Mouse (Mus musculus) embryonic fibroblast, embryonic 13.5 days (primary cell): ENCODE results near the gene Mptx2.

Experiments
- CTCF ChIP-seq: IDR thresholded peaks from 2 replicates; pipeline ENCODE4 v1.5.1; 2011; ENCODE audit warnings: mild to moderate bottlenecking, control low read depth, low read length, moderate library complexity, borderline replicate concordance; ENCODE audit not compliant: insufficient read depth
- POLR2A ChIP-seq: IDR thresholded peaks from 2 replicates; pipeline ENCODE4 v1.6.1; 2011; ENCODE audit warnings: low read depth, mild to moderate bottlenecking, control low read depth, low read length, moderate library complexity

DNA sequence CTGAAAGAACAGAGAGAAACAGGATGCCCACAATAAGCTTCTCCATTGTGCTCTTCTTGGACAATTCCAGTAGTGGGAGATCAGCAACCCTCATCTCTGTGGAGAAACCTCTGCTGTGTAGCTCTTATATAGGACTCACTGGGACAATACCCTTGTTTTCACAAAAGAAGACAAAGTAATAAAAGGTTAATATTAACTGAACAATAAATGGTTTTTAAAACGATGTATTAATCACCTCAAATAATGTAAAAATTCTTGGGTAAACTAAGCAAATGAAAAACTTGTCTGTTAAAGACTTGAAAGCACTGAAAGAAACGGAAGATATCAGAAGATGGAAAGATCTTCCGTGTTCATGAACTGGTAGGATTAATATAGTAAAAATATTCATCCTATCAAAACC, at the start of gene Mptx2:
- TF ChIP-seq CTCF (no peak), POLR2A (no peak)
